Mouse (Mus musculus) c-Kit-positive CD71-negative TER-119-negative erythroid progenitor cells, embryonic 14.5 days (primary cell): Measurements from ENCODE around the gene Fam122a.

Experiments used
- DNase-seq: peaks from one replicate; pipeline ENCODE4 v3.0.0-alpha.2; 2013; ENCODE audit warnings: low read depth

Fam122a gene

DNA sequence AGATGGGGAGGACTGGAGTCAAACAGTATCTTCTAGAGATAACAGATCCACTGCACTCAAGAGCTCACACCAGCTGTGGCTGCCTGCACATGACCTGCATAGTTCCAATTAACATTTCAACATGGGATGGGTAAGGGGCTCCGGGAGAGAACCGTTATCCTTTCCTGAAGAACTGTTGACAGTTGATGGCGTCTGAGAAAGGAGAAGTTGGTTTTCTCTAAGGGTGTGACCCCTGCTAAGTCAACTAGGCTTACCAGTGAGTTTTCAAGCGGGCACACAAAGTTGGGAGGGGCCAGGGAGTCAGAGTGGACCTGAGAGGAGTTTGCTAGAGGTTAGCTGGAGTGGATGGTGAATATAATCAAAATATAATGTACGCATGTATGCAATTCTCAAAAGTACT lies 13.1 kb upstream of the Fam122a start:
- no peak for DNase-seq

DNA sequence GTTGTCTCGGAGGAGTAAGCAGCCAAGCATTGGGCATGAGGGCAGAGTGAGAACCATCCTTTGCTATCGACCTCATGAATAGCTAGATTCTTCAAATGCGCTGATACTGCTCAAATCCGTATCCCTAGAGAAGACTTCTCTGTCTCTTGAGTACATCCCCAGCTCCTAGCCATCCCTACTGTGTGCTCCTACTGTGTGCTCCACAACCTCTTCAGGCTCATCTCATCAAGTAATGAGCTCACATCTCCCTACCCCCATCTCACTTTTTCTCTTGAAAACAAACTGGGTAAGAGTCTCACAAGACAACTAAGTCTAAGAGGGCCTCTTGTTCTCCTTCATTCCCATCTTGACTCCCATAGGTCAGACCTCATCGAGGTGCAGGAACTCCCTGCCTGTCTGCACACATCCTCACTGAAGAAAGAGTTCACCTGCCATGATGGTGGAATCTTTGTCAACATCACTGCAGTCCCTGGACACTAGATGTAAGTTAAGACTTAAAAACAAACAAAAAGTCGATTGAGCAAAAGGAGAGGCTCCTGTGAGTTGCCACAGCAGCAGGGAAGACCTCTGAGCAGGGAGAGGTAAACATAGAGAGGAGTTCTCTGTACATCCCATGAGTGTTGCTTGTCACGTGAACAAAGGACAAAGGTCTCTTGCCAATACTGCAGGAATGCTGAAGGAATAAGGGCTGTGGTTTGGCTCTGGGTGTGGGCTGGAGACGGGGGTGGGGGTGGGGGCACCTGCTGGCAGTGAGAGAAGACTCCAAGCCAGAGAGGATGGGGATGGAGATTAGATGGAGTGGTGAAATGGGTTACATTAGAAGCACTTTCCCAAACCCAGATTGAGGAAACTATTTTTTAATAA lies 9.5 kb upstream of the Fam122a start:
- DNase-seq = no peak

DNA sequence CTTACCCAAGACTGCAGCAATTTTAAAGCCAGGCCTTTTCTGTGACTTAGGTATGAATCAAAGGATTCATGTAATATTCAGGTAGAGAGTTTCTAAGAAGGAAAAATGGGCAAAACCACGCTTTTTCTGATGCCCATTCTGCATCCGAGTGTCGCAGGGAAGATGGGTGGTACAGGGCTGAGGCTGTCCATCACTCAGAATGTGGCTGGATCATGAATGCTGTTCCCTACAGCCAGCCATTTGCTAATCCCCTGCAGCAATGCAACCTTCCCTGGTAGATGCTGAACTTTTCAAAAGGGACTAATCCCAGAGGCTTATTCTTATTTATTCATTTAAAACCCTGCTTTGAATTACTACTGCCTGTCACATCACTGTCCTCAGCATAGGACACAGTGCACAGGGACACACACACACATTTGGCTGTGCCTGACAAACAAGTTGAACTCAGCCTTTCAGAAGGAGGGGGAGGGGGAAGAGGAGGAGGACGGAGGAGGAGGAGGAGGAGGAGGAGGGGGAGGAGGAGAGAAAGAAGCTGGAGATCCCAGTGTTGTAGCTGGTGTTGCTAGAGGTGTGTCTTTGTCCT lies 7.5 kb upstream of the Fam122a start:
- DNase-seq = no peak

DNA sequence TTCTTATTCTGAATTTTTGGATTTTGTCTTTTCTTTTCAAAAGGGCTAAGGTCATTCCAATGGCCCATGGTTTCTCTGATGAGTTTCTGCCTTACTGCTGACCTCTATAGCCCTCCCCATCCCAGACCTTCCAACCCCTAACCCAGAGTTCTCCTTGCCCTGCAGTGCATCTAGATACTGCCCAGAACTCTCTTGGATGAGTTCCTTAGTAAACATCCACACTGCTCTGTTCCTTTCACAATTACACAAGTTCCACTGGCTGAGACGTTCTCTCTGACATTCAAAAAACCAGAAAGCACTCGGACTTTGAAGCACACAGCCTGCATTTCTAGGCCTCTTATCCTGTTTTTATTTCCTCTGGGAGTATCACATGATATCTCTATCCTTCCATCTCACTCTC lies 3.8 kb upstream of the Fam122a start:
- DNase-seq = no peak

DNA sequence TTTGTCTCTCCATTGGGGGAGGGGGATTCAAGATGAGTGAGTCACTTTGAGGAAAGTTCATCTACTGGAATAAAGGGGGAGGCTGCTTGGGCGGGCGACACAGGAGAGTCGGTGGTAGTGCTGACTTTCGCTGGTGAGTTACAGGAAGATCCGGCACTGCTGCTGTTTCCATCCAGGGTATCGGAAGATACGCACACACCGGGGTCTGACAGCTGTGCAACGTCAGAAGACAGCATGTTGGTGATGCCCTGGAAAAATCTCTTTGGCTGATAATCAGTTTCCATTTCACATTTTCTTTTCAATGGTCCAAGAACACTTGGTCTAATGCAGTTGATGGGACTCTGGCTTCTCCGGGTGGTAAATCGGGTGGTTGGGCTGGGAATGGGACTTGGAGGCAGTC lies 695 bp downstream of the Fam122a start:
- peak; percentile 19 for DNase-seq

DNA sequence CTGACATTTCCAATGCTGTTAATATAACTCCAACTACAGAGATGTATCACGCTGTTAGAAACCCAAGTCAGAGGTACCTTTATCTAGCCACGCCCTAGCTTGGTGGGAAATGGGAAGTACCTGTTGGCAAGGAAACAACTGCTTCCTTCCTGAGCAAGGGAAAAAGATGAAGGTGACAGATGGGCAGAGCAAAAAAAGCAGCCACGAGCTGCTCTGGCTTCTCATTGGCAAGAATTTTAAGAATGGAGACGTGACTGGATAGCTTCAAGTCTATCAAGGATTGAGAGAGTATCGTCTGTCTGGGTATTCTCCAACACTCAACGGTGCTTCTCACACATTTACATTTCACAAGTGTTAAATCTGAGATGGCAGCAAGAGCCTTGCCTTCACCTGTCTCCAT lies 1.9 kb downstream of the Fam122a start:
- DNase-seq = no peak

DNA sequence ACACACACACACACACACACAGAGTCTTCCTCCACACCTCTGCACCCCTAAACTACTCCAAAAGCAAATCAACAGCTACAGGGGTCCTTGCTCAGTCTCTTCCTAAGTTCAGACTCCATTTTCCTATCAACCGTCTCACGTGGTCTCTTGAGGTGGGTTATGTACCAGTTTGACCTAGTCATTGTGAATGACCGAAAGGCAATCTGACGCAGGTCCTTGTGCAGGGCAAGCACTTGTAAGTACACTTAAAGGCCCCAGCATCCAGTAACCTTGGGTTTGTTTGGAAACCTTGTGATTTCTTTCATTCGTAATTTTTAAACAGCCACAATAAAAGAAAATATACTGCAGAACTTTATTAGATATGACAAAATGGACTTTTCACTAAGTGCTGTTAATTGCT lies 4.6 kb downstream of the Fam122a start:
- no peak for DNase-seq

DNA sequence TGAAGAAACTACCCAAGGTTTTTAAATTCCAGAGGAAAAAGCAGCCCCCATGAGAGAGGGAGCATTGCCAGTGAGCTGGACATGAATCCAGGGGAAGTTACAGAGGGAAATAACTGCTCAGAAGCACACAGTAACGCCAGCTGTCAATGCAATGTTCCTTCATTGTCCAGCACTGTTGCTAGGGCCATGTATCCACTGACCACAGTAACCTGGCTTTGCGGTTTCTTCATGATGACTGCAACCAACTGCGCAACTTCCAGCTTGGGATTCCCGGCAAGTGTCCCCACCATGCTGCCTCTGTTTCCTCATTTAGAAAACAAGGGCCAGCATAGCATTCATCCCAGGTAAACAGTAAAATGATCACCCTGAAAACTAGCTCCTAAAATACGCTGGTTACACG lies 5.6 kb downstream of the Fam122a start:
- no peak for DNase-seq

DNA sequence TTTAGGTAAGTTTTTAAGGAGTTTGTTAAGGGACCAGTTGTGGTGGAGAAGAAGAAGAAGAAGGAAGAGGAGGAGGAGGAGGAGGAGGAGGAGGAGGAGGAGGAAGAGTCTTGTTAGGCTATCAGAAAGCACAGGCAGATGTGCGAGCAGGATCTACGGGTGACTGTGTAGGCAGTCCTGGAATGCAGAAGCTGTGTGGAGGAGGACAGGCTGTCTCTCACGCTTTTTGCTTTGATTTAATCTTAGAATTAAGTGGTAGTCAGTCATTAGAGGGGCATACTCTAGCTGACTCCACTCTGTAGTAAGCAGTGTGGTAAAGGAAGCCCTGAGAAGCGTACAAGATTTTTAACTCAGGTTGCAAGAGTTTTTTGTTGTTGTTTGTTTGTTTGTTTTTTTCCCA lies 7.9 kb downstream of the Fam122a start:
- DNase-seq = no peak

DNA sequence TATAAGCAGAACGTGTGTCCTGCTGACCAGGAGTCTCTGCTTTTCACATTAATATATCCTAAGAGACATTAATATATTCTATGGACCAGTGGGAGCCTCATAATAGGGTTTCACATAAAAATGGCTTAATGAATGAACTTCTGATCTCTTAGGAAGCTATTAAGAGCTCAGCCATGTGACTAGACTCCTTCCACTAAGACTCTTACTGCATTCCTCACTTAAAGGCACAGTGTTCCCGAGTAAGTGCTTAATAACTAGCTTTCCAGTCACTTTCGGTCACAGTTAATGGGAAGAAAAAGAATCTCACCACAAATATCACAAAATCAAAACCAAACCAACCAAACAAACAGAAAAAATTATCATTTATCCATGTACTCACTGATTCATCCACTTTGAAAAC lies 8.5 kb downstream of the Fam122a start:
- no peak for DNase-seq

DNA sequence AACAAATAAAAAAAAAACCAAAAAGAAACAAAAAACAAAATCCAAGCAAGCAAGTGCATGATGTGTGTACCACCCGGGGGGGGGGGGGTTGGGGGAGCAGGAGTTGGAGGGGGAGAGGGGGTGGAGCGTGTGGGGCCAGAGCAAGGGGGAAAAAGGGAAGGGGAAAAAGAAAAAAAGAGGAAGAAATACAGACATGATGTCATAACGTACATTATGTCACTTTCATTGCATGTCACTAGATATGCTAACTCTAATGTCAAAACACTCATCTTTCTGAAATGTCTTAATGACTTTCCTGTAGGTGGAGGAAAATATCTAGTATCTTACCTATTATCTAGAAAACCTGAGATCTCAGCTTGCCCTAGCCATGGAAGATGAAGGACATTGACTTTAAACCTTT lies 14.1 kb downstream of the Fam122a start:
- no peak for DNase-seq

DNA sequence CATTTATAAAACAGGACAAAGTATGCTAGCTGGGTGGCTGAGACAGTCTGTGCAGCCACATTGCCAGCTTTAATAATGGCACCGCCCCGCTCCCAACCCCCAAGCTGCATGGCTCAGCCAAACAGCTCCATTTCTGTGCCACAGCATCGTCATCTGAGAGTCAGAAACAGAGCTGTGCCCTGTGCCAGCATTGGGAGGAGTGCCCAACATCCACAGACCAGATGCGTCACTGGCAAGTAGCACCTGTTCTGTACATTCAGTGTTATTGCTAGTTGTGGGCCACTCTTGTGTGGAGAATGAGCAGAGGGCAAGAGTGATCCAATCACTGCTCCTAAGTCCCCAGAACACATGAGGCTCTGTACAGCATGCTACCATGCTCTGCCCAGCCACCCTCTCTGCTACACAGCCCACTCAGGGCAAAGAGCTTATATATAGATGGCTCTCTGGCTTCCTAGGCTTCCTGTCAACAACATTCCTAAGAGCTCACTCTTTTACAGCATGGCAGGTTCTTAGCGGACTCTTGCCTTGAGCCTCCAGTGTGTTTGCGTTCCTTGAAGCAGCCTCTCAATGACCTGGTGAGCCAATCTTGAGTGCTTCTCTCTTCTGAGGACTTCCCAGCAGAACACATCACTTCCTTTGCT lies 20.4 kb downstream of the Fam122a start:
- no peak for DNase-seq

DNA sequence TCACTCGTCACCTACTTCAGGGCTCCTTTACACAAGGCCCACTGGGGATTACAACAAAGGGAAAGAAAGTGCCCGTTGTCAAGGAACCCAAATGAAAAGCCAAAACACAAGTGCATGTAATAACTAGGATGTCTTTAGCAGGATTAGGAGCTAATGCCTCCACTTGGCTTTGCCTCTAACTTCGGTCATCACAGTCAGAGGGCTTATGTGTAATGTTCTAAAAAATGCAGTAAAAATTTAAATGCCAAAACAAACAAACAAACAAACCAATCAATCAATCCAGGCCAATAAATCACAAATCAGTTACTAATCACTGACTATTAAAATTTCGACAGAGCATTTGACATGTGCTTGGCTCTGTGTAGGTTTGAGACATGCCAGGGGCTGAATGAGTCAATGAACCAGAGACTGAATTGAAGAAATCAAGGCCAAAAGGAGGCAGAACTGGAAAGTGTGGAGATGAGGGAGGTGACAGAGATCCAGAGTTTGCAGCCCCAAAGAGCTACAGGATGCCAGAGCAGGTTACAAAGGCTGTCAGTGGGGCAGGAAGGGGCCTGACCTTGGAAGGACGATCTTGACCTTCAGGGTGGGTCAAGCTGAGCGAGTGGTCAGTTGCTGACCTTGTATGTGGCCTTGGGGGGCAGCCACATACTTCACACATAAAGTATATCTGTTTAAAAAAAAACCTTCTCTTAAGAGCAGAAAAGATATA lies 21.8 kb downstream of the Fam122a start:
- no peak for DNase-seq

DNA sequence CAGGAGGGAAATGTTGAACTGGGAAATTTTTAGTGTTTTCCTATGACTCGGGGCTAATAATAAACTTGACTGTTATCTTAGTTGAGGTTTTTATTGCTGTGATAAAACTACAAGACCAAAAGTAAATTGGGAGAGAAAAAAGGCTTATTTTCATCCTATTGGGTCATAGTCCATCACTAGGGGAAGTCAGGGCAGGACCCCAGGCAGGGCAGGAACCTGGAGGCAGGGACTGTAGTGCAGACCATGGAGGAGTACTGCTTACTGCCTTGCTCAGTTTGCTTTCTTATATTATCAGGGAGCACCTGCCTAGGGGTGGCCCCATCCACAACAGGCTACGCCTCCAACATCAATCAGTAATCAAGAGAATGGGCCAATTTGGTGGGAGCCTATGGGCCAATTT lies 22.7 kb downstream of the Fam122a start:
- no peak for DNase-seq

DNA sequence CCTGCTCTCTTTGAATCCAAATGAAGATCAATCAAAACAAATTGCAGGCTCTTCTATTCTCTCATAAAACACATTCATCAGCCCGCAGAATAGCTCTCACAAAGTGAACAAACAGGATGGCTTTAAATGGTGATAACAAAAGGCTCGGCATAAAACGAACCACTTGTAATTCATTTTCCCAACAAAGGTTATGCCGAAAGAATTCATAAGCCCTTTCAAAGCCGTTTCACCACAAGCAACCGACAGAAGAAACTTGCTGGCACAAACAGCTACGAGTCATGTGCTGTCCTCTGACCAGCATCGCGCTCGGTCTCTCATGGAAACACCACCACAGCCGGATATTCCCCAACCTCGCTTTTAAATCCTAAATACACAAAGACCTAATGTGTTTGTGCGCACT lies 23.8 kb downstream of the Fam122a start:
- DNase-seq = no peak

DNA sequence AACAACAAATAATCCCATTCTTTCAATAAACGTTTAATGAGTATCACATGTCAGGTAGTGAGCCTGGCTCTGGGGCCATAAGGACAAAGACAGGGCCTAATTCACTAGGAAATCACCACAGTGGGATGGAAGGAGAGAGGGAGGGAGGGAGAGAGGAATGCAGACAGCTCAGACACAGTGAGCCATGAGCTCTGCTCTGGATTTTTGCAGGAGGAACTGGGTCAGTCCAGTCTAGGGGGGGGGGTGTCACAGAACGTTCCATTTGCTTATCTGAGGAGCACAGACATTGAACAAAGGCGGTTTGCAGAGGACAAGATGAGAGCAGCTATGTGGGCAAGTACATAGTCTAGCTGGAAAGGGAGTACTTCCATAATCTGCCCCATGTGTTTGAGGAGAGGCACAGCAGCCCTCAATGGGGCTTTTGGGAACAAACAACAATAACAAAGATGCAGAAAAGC lies 24.7 kb downstream of the Fam122a start:
- DNase-seq = peak; percentile 22

DNA sequence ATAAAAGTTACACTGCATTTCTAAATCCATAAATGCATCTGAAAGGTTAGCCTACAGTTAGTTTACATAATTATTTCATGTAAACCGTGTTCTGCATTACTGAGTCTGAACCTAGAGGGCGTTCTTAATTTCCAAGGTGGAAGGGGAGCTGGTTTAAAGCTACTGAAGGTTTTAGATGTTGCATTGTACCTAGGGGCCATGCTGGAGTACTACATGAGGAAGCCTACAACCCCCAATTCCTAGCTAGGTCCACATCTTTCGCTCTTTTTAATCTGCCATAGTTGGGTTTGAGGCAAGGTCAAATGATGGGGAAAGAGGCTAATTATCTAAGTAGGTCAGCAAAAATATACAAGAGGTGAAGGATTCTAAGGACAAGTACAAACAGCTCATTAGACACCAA lies 25.5 kb downstream of the Fam122a start:
- no peak for DNase-seq

DNA sequence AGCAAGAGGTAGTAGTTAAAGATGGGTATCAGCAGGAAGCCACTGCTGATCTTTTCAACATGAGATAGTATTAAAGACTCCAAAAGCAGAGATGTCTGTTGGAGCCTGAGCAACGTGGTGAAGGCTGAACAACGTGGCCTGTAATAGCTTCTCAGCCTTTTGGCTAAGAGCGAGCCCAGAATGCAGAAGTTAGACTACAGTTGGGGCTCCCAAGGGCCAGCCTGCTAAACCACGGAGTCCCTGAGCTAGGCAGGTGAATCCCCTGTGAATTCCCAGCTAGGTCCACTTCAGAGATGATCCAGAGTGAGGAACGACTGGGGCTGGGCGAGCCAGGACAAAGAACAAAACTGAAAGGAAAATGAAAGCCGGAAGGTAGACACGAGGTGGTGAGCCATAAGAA lies 26.4 kb downstream of the Fam122a start:
- no peak for DNase-seq

DNA sequence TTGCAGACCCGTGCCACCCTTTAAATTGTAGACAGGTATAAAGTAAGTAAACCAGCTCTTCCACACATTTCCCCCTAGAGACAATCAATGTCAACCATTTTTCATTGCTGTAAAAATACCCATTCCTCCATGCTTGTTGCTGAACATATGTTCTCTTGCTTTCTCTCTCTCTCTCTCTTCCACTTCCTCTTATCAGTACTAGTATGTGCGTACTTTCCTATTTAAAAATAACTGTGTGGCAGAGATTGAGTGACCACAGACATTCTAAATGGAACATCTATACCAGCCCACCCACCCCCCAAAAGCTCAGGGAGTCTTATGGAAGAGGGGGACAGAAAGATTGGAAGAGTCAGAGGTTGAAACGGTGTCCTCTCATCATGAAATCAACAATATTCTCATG lies 32.8 kb downstream of the Fam122a start:
- DNase-seq = no peak

DNA sequence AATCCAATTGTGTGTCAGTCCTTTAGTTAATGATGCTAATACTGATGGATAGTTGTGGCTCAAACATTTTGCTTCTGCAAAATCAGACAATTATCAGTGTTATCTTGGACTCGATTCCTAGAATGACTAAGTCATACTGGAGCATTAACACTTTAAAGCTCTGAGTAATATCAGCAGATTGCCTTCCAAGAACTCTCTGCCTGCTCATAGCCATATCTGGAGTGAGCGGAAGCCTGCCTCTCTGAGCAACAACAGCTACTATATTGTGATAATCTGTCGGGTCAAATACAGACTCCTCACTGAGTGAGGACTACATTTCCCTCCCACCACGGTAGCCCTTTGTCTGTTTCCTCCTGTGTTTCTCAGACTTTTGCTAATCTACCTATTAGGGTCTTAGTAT lies 37.4 kb downstream of the Fam122a start:
- no peak for DNase-seq

DNA sequence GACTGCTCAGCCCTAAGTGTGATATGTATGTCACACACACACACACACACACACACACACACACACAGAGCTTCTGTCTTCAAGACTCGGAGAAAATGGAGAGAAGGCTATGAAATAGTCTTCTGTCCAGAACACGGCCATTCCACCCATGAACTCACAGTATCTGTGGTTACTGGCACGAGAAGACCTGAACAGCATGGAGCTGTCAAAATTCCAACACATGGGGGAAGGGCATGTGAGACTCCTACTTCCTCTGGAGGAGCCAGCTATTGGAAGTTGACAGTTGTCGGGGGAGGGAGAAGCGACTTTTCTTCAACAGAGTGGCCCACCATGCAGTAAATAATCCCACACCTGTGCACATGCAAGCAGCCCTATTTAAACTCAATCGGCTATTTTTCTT lies 42.9 kb downstream of the Fam122a start:
- no peak for DNase-seq

DNA sequence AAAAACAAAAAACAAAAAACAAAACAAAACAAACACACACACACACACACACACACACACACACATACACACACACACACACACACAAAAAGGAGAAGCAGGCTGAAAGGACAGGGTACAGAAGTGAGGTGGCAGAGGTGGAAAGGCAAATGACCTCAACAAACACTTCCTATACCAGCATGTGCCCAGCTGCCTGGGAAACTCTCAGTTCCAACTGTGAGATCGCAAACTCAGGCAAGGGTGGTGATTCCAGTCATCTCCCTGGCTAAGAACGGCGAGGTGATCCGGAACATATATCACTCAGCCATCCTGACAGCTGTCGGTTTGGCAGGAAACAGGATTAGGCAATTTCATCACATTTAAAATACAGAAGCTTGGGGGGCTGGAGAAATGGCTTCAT lies 44.7 kb downstream of the Fam122a start:
- no peak for DNase-seq

DNA sequence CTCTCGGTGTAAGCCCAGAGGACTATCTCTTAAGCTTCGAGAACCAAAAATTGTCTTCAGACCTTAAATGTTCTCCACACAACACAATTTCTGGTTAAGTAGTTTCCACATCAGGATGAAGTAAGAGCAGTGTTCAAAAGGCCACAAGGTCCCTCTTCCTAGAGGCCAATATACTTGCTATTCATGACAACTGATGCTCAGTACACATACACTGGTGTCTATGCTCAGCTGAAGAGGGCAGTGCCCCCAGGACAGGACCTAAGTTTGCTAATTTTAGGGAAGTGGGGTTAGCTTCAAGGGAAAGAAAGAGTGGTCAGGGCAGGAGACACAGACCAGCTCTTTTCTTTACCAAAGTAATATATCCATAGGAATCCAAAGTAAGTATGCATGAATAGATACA lies 45.8 kb downstream of the Fam122a start:
- DNase-seq = no peak
